20 mouse cellular contexts compared by ENCODE assay signal in genomic region chr15:97400866-97401265, GRCm38 (mm10).
"Had no signal": no experiment of that assay in that cellular context is flagged by ENCODE, and none has a peak within 500 bp of the region (broad histone marks: within the 10 kb centered on the region; RNA-seq: fewer than 3 reads in every experiment).

No protein-coding gene starts in this region.

- ATAC-seq: inflammation-experienced regulatory T-cells, adult 6 months; intestine, embryonic 16.5 days; liver, embryonic 12.5 days had no signal

- H3K9ac ChIP-seq: limb, embryonic 13.5 days; liver, embryonic 12.5 days; liver, embryonic 15.5 days; lung, embryonic 15.5 days; neural tube, embryonic 13.5 days had no signal

- H3K36me3 ChIP-seq: limb, embryonic 10.5 days; limb, embryonic 13.5 days; liver, embryonic 12.5 days; liver, embryonic 15.5 days; lung, embryonic 15.5 days; midbrain, embryonic 10.5 days; neural tube, embryonic 13.5 days had no signal

- H3K9me3 ChIP-seq: limb, embryonic 10.5 days; liver, embryonic 15.5 days; lung, embryonic 15.5 days; midbrain, embryonic 10.5 days; neural tube, embryonic 13.5 days had no signal

- H3K27me3 ChIP-seq: limb, embryonic 13.5 days; liver, embryonic 12.5 days; liver, embryonic 15.5 days; lung, embryonic 15.5 days; neural tube, embryonic 13.5 days had no signal

- H3K4me3 ChIP-seq: limb, embryonic 10.5 days; limb, embryonic 13.5 days; liver, embryonic 12.5 days; liver, embryonic 15.5 days; lung, embryonic 15.5 days; megakaryocyte, embryonic 14.5 days; midbrain, embryonic 10.5 days; neural tube, embryonic 13.5 days had no signal

- H3K4me1 ChIP-seq: limb, embryonic 10.5 days; limb, embryonic 13.5 days; lung, embryonic 15.5 days; megakaryocyte, embryonic 14.5 days; midbrain, embryonic 10.5 days; neural tube, embryonic 13.5 days had no signal

- H3K4me2 ChIP-seq: limb, embryonic 13.5 days; liver, embryonic 12.5 days; liver, embryonic 15.5 days; lung, embryonic 15.5 days; neural tube, embryonic 13.5 days had no signal

- DNase-seq: kidney, adult 18-20 months; kidney, adult 9 months; kidney, postnatal 14 days; kidney, postnatal 4 days; liver; lung, adult 18-20 months; lung, postnatal 10 days; lung, postnatal 36 days; midbrain, embryonic 14.5 days; retina, postnatal 1 day had no signal

- H3K27ac ChIP-seq: limb, embryonic 10.5 days; limb, embryonic 13.5 days; liver, embryonic 12.5 days; liver, embryonic 15.5 days; lung, embryonic 15.5 days; midbrain, embryonic 10.5 days; neural tube, embryonic 13.5 days had no signal
